Mouse (Mus musculus): ENCODE measurements around the gene Rasa2. TPM values are rescaled to one million over a fixed set of nuclear protein-coding genes. Genes with fewer than 3 reads are reported as not detected.
"Not testable (repeated sequence)": the region's sequence is repeated elsewhere in the genome, so short reads cannot be mapped to it uniquely, and the experiment has no call there.

Gene Rasa2
- total RNA-seq, 2 experiments from 2014 or later = 3.0 to 4.1 TPM

DNA sequence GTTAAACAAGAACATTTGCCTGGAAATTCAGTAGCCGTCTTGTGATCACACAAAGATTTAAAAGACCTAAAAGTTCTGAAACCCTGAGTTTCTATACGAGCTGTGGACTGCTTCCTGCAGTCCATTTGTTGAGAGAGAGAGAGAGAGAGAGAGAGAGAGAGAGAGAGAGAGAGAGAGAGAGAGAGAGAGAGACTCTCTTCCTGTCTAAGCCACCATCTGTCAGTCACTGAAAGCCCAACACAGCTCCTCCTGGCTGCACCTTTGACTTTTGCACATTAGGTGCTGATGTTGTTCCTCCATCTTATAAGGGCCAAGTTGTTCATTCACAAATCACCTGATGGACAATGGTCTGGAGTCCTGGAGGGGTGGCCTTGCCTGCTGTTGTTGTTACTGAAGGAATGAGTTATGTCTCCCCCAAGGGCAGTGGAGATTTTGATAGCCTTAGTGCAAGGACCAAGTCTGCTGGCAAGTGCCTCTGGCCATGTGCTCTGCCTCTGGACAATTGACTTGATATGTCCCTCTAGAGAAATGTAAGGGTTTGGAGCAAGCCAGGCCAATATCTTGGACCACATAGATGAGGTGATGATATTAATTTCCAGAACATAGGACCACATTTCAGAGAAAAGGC is 15.4 kb upstream of the Rasa2 start:
- intact Hi-C loops (cut with DNase I; ENCODE audit: low total_unique reads) = loop anchor here (10.0 kb wide), 1 partner anchor 52 kb away; no protein-coding TSS in a partner anchor
- no peak for DNase-seq

GRCm38 (mm10) chr9:96644840-96645239 is 13.4 kb upstream of the Rasa2 start:
- no peak for DNase-seq
- intact Hi-C loops (cut with DNase I; ENCODE audit: low total_unique reads) = loop anchor here (10.0 kb wide), 1 partner anchor 50 kb away; no protein-coding TSS in a partner anchor

DNA sequence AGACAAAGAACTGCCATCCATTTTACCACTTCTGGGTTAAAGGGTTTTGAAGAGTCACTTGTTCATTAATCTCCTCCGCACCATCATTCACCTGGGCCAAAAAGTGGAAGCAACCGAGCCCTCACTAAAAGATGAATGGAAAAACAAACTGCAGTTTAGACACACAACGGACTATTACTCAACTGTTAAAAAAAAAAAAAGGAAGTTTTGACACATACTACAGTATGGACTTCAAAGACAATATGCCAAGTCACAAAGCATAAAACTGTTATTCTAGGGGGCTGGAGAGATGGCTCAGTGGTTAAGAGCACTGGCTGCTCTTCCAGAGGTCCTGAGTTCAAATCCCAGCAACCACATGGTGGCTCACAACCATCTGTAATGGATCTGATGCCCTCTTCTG is 12.6 kb upstream of the Rasa2 start:
- not testable (repeated sequence) for DNase-seq
- intact Hi-C loops (cut with DNase I; ENCODE audit: low total_unique reads) = loop anchor here (10.0 kb wide), 1 partner anchor 49 kb away; no protein-coding TSS in a partner anchor

GRCm38 (mm10) chr9:96639451-96639850 is 8.0 kb upstream of the Rasa2 start:
- intact Hi-C loops (cut with DNase I; ENCODE audit: low total_unique reads) = no loop called here
- DNase-seq = no peak

- intact Hi-C loops (cut with DNase I; ENCODE audit: low total_unique reads) = no loop called here
These were observed 7.1 kb upstream of the Rasa2 start for GRCm38 (mm10) chr9:96638508-96638907.

DNA sequence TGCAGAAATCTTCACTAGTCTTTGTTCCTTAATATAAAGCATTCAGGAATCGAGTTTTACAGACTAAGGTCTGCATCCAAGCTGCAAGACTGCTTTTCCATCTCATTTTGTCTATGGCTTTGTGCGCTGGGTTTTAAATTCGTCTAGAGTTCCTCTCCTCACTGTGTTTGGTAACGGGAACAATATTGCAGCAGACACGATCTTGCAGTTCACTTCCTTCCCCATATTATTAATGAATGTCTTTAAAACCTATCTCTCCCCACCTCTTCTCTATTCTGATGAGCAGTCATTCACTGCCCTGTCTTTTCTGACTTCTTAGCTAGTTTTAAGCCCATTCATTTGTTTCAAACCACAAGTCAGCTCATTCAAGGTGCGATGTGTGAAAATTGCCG is 5.7 kb upstream of the Rasa2 start:
- no peak for DNase-seq
- intact Hi-C loops (cut with DNase I; ENCODE audit: low total_unique reads) = no loop called here

More at GRCm38 (mm10) chr9:96638508-96638907, 7.1 kb upstream of the Rasa2 start:
- DNase-seq = no peak

GRCm38 (mm10) chr9:96636423-96637156 is 5.2 kb upstream of the Rasa2 start:
- DNase-seq = no peak
- intact Hi-C loops (cut with DNase I; ENCODE audit: low total_unique reads) = no loop called here

DNA sequence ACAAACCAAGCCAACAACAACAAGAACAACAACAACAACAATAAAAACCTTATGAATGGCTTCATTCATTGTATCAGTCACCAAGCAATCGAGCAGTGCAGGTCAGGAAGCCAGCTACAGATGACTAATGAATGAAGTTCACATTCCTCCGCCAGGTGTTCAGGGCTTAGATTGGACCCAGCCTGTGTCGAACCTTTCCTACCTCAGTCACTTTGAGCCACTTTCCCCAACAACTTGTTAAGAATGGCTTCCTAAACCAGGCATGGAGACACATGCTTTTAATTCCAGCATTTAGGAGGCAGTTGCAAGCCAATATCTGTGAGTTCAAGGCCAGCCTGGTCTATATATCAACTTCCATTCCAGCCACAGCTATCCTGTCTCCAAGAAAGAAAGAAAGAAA is 4.5 kb upstream of the Rasa2 start:
- intact Hi-C loops (cut with DNase I; ENCODE audit: low total_unique reads) = no loop called here
- no peak for DNase-seq

DNA sequence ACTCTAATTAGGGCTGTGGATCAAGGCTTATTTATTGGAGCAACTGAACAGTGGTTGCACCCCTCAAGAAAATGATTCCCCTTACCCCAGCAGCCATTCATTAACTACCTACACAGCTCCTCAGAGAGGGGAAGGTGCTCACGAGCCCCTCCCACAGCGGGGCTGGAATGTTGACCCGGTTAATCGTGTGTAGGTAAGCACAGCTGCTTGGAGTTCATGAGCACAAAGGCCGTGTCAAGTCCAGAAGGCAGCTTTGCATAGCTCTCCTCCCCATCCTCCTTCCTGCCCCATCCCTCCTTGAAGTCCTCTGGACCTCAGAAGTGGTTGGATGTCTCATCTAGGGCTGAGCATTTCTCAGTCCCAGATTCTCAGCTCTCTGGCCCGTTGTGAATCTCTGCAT is 3.8 kb upstream of the Rasa2 start:
- DNase-seq = no peak
- intact Hi-C loops (cut with DNase I; ENCODE audit: low total_unique reads) = no loop called here

GRCm38 (mm10) chr9:96633771-96634170 is 2.4 kb upstream of the Rasa2 start:
- intact Hi-C loops (cut with DNase I; ENCODE audit: low total_unique reads) = no loop called here
- no peak for DNase-seq

GRCm38 (mm10) chr9:96632756-96633155 is 1.3 kb upstream of the Rasa2 start:
- DNase-seq = no peak
- intact Hi-C loops (cut with DNase I; ENCODE audit: low total_unique reads) = no loop called here

- intact Hi-C loops (cut with DNase I; ENCODE audit: low total_unique reads) = no loop called here
- DNase-seq = no peak
These were observed 765 bp upstream of the Rasa2 start for GRCm38 (mm10) chr9:96632073-96632690.

GRCm38 (mm10) chr9:96630571-96631388 is 637 bp downstream of the Rasa2 start:
- intact Hi-C loops (cut with DNase I; ENCODE audit: low total_unique reads) = no loop called here
- DNase-seq = peak; percentile 64

DNA sequence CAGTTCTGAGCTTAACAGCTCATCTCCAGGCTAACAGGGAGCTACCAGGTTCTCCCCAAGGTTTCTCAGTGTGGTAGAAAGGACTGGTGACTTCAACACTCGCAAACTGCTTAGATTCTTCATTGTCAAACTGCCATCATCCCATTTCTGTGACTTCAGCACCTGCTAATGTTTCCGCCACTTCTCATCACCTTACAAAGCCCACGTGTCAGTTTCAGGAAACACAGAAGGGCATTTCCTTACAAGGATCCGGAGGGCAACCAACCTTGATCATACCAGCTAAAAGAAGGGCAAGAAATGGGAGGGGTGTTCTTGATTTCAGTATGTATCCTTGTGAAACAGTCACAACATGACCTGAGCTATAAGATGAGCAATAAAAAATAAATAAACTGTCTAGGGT is 2.3 kb downstream of the Rasa2 start:
- intact Hi-C loops (cut with DNase I; ENCODE audit: low total_unique reads) = no loop called here
- no peak for DNase-seq

GRCm38 (mm10) chr9:96627557-96628085 is 3.8 kb downstream of the Rasa2 start:
- DNase-seq = no peak
- intact Hi-C loops (cut with DNase I; ENCODE audit: low total_unique reads) = no loop called here

GRCm38 (mm10) chr9:96627042-96627441 is 4.4 kb downstream of the Rasa2 start:
- DNase-seq = no peak
- intact Hi-C loops (cut with DNase I; ENCODE audit: low total_unique reads) = no loop called here

DNA sequence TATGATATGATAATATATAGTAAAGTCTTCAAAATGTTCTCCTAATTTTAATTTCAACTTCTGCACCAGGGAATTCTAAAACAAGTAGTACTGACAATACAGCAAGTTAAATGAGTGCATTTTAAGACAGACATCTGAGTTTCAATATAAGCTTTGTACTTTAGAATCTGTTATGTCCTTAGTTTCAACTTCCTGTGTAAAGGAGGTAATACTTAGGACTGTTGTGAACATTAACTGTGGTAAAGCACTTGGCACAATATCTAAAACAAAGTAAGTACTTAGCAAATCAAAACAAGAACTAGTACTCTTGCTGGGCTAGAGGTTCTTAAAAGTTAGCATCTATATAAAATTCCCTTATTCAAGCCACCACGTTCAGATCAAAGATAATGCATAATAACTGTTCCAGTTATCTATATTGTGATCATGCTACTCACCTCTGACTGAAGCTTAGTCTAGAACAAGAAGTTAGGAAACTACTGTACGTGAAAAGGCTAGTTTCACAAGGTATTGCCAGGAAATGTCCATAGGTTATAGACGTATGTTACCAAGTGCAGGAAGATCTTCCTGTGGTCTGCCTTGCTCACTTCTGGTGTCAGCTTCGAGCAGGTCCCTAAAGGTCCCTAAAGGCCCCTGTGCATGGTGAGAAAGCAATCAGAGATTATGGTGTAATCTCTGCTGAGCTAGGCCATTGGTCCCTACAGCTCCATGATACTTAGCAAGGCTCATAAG is 12.8 kb downstream of the Rasa2 start:
- DNase-seq = no peak
- intact Hi-C loops (cut with DNase I; ENCODE audit: low total_unique reads) = no loop called here

DNA sequence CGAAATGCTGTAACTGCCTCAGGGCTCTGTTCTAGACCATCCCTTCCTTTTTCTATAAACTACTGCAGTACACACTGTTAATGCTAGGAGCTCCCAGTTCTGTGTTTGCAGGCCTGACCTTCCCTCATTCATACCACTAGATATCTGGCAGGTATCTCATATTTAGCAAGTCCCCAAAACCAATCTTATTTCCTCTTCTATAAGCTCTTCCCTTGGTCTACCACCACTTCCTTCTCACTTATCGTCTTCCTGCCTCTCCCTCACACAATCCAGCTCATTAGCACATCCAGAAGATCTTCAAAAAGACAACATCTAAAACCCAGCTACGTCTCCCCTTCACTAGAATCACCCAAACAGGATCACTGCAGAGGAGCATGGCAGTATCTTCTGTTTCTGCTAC is 19.1 kb downstream of the Rasa2 start:
- DNase-seq = no peak
- intact Hi-C loops (cut with DNase I; ENCODE audit: low total_unique reads) = no loop called here

GRCm38 (mm10) chr9:96611693-96612293 is 19.6 kb downstream of the Rasa2 start:
- intact Hi-C loops (cut with DNase I; ENCODE audit: low total_unique reads) = no loop called here
- DNase-seq = no peak

All from gastrocnemius, postnatal 14 days (tissue).